Mouse (Mus musculus) heart, embryonic 12.5 days (tissue): ENCODE data around the gene Arnt. TPM values are rescaled to one million over a fixed set of nuclear protein-coding genes. Genes with fewer than 3 reads are reported as not detected.

Source experiments
- polyA plus RNA-seq: library from polyadenylated mRNA; unstranded; fragments of >200 nt; fragmentation: Nextera tagmentation; extraction: Ambion mirVana; gene quantifications from 2 replicates; pipeline ENCODE4 v1.2.1, GENCODE M21; 2016

The Arnt gene
- polyA plus RNA-seq, 1 experiment from 2014 or later: 35.0 TPM

Other genes starting within 250 kb of the Arnt start
- 7.7 and 8.9 TPM in 2 replicates for gene Gabpb2, start 216.5 kb upstream of the Arnt start, polyA plus RNA-seq
- 60.9 and 62.1 TPM in 2 replicates for gene Cdc42se1, start 205.7 kb upstream of the Arnt start, polyA plus RNA-seq
- 12.8 and 13.6 TPM in 2 replicates for gene Mllt11, start 202.2 kb upstream of the Arnt start, polyA plus RNA-seq
- 0.53 and 0.64 TPM in 2 replicates for gene Gm128, start 192.8 kb upstream of the Arnt start, polyA plus RNA-seq
- not detected in 2 replicates for gene Bnipl, start 183.2 kb upstream of the Arnt start, polyA plus RNA-seq
- gene Mindy1, start 153.0 kb upstream of the Arnt start, polyA plus RNA-seq: 26.9 and 29.7 TPM in 2 replicates
- gene Prune1, start 152.3 kb upstream of the Arnt start, polyA plus RNA-seq: 29.5 and 31.7 TPM in 2 replicates
- 1.2 and 1.7 TPM in 2 replicates for gene Anxa9, start 127.2 kb upstream of the Arnt start, polyA plus RNA-seq
- gene Cers2, start 119.6 kb upstream of the Arnt start, polyA plus RNA-seq: 136 and 137 TPM in 2 replicates
- 29.7 and 30.9 TPM in 2 replicates for gene Setdb1, start 77.2 kb upstream of the Arnt start, polyA plus RNA-seq
- not detected in 2 replicates for gene 4930558C23Rik, start 31.5 kb upstream of the Arnt start, polyA plus RNA-seq
- gene Ctsk, start 64.9 kb downstream of the Arnt start, polyA plus RNA-seq: 14.2 and 15.1 TPM in 2 replicates
- 5.3 and 7.5 TPM in 2 replicates for gene Ctss, start 92.4 kb downstream of the Arnt start, polyA plus RNA-seq
- gene Hormad1, start 125.3 kb downstream of the Arnt start, polyA plus RNA-seq: not detected in 2 replicates
- gene Golph3l, start 154.5 kb downstream of the Arnt start, polyA plus RNA-seq: 24.1 and 25.1 TPM in 2 replicates
- gene Ensa, start 190.6 kb downstream of the Arnt start, polyA plus RNA-seq: 50.8 and 51.4 TPM in 2 replicates
- 65.2 and 66.9 TPM in 2 replicates for gene Mcl1, start 224.4 kb downstream of the Arnt start, polyA plus RNA-seq